Mouse (Mus musculus) frontal cortex, postnatal 14 days (tissue): ENCODE measurements around the gene Rgl1.

Source experiments
- DNase-seq, 2 experiments: peaks; one replicate each; pipeline ENCODE4 v3.0.0; 2022; ENCODE audit warnings: low spot score in 2 of 2

Gene Rgl1

GRCm38 (mm10) chr1:152549061-152549738, 217.0 kb downstream of the Rgl1 start:
- no peak for DNase-seq

GRCm38 (mm10) chr1:152543449-152544159, 222.5 kb downstream of the Rgl1 start:
- no peak for DNase-seq

GRCm38 (mm10) chr1:152542747-152543378, 223.3 kb downstream of the Rgl1 start:
- DNase-seq, result no peak

- no peak for DNase-seq
Measured at GRCm38 (mm10) chr1:152540304-152540887, 225.8 kb downstream of the Rgl1 start.

GRCm38 (mm10) chr1:152538817-152539216, 227.3 kb downstream of the Rgl1 start:
- no peak for DNase-seq

GRCm38 (mm10) chr1:152537186-152537585, 229.0 kb downstream of the Rgl1 start:
- no peak for DNase-seq

GRCm38 (mm10) chr1:152536416-152537018, 229.6 kb downstream of the Rgl1 start:
- no peak for DNase-seq

- DNase-seq, result no peak
Measured at GRCm38 (mm10) chr1:152534531-152534930, 231.6 kb downstream of the Rgl1 start.

- no peak for DNase-seq
Measured at GRCm38 (mm10) chr1:152531498-152531897, 234.7 kb downstream of the Rgl1 start.

- DNase-seq, result no peak
Measured at GRCm38 (mm10) chr1:152528778-152529177, 237.4 kb downstream of the Rgl1 start.

- no peak for DNase-seq
Measured at GRCm38 (mm10) chr1:152528214-152528613, 237.9 kb downstream of the Rgl1 start.

- DNase-seq, result no peak
Measured at GRCm38 (mm10) chr1:152526154-152526553, 240.0 kb downstream of the Rgl1 start.

- DNase-seq, result peak; percentile 61 to 63
Measured at GRCm38 (mm10) chr1:152524987-152525648, 241.0 kb downstream of the Rgl1 start.

- peak; percentile 39 to 40 for DNase-seq
Measured at GRCm38 (mm10) chr1:152524098-152524892, 241.9 kb downstream of the Rgl1 start.

GRCm38 (mm10) chr1:152523292-152523691, 242.9 kb downstream of the Rgl1 start:
- no peak for DNase-seq

GRCm38 (mm10) chr1:152522226-152522625, 243.9 kb downstream of the Rgl1 start:
- no peak for DNase-seq

- DNase-seq, result peak in 1 of 2 experiments; percentile 56
Measured at GRCm38 (mm10) chr1:152520798-152521575, 245.2 kb downstream of the Rgl1 start.

GRCm38 (mm10) chr1:152518971-152519370, 247.2 kb downstream of the Rgl1 start:
- no peak for DNase-seq

- DNase-seq, result no peak
Measured at GRCm38 (mm10) chr1:152517057-152517570, 249.0 kb downstream of the Rgl1 start.

GRCm38 (mm10) chr1:152514256-152514655, 251.9 kb downstream of the Rgl1 start:
- DNase-seq, result no peak
